Mouse (Mus musculus): ENCODE measurements around the gene Arhgap32.

Gene Arhgap32

DNA sequence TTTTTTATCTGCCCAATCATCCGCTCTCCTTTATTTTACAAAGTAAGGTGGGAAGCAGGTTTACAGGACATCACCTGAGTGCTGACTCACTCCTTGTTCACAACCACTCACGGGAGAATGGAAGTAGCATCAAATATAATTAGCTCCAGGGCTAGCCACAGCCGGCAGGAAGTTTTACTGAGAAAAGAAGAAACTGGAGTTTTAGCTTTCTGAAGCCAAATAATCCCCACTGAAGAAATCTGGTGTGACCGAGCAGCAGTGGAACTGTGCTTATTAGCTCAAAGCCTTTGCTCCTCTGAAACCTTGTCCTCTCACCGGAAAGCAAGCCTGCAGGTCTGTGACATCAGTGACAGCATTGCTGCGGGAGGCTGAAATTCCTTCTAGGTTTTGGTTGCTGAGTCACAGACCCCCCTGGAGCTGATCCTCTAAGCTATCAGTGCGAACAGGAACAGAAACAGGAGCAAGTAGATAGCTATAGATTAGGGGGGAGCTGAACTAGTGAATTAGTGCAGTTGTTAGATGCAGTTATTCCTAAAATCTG, 88.6 kb downstream of the Arhgap32 start:
- DNase-seq (ENCODE audit: low spot score): no peak

DNA sequence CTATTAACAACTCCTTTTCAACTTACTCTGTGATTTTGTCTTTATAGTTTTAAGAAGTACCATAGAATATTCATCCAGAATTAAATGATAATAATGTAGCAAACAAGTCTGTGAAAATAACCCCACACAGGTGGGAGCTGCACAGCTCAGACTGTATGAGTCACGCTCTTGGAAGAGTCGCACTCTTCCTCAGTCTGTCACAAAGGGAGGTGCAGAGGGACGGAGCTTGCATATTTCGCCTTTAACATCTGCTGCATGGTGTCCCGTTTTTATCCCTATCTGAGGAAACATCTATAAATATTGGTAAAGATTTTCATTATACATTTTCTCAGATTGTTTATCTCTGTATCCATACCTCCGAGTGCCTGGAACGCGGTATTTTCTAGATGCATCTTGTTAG, 91.2 kb downstream of the Arhgap32 start:
- DNase-seq (ENCODE audit: low spot score): peak; percentile 35

GRCm38 (mm10) chr9:32208071-32208470, 92.1 kb downstream of the Arhgap32 start:
- no peak for DNase-seq (ENCODE audit: low spot score)

- no peak for DNase-seq (ENCODE audit: low spot score)
These were observed 101.1 kb downstream of the Arhgap32 start for GRCm38 (mm10) chr9:32216820-32217567.

DNA sequence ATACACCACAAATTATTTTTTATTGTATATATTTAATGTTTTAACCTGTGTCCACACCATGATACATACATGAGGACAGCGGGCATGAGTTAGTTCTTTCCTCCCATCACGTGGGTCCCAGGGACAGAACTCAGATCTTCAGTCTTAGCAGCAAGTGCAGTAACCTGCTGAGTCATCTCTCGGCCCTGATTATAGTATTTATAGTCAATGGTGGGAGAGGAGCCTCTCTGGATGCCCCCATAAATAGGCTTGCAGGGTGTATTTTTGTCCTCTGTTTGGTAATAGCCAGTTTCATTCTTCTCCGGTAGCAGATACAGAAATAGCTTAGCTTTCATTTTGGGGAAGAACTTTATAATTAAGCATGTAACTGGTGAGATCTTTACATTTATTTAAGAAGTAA, 103.5 kb downstream of the Arhgap32 start:
- no peak for DNase-seq (ENCODE audit: low spot score)

DNA sequence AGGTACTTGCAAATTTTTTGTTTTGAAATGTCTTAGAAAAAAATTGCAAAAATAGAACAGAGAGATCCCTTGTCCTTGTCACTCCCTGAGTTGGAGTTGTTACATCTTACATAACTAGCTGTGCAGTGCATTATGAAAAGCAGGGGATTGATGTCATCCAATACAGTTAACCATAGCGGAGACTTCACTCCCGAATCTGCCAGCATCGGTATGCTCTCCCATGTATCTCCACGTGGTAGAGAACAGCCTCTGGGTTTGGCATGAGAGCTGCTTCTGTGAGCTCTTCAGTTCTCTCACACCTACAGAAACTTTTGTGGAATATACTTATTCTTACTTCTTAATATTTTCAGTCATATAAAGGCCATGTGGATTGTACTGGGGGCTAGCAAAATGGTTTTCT, 106.2 kb downstream of the Arhgap32 start:
- no peak for DNase-seq (ENCODE audit: low spot score)

- no peak for DNase-seq (ENCODE audit: low spot score)
These were observed 108.0 kb downstream of the Arhgap32 start for GRCm38 (mm10) chr9:32223739-32224529.

DNA sequence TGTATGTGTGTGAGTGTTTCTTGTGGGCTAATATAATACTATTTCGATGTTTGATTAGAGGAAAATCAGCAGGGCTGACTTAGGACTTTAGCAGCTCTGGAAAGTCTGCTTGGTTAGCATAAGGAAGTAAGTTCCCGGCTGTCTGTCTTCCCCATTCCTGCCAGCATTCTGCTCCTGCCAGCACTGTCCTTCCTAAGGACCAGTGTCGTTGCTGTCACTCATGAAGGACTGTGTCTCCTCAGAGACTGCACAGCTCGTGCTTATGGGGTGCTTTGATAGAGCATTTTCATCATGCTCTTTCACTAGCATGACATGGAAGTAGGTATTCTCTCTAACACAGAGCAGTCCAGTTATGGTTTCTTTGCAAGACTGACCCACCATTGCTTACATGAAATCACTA, 109.0 kb downstream of the Arhgap32 start:
- DNase-seq (ENCODE audit: low spot score): no peak

DNA sequence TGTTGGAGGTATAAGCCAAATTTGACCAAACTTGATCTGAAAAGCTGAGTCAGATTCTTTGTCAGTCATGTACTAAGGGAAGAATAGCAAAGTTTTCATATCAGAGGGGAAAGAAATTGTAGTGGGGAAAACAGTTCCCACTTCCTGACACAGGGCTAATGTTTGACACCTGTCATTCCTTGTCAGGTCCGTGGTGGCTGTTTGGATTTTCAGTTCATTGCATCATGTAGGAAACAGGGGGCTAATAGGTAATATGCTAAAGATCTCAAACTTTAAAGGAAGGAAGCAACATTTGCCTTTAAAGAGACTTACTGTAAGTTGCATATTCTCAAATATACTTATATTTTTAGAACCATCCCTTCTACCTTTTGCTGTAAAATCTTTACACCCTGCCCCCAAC, 109.6 kb downstream of the Arhgap32 start:
- DNase-seq (ENCODE audit: low spot score): no peak

DNA sequence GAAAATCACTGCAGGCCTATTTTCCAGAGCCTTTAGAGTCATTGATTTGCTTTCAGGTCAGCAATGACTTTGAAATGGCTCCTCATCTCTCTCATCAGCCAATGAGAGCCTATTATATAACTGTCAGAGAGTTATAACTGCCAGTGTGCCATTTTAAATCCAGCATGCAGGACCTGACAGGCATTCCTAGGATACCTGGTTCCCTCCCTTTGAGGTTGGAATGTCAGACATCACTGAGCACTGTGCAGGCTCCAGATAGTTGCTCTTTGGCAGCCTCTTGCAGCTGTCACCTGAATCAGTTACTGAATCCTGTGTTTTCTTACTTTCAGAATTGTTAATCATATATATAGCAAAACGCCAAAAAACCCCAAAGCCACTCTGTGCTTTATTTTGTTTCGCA, 111.1 kb downstream of the Arhgap32 start:
- DNase-seq (ENCODE audit: low spot score): no peak

GRCm38 (mm10) chr9:32233593-32233992, 117.7 kb downstream of the Arhgap32 start:
- DNase-seq (ENCODE audit: low spot score): no peak

- DNase-seq (ENCODE audit: low spot score): no peak
These were observed 119.0 kb downstream of the Arhgap32 start for GRCm38 (mm10) chr9:32234767-32235489.

- DNase-seq (ENCODE audit: low spot score): no peak
These were observed 123.0 kb downstream of the Arhgap32 start for GRCm38 (mm10) chr9:32238899-32239298.

- DNase-seq (ENCODE audit: low spot score): no peak
These were observed 123.5 kb downstream of the Arhgap32 start for GRCm38 (mm10) chr9:32239427-32239826.

DNA sequence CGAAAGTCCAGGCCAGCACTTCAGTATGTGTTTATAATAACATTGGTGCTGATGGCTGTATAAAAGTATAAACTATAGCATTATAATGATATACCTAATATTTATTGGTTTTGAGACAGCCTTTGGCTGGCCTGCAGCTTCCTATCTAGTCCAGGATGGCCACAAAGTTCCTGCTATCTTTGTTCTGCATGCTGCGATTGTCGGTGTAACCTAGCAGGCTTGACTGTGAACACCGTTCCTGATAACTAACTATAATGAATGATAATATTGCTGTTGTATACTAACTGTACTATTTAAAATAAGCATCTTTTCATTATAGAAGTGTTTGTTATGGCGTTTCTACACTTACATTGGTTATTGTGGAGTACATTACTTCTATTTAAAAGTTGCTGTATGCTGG, 124.5 kb downstream of the Arhgap32 start:
- DNase-seq (ENCODE audit: low spot score): no peak

GRCm38 (mm10) chr9:32241637-32242199, 125.8 kb downstream of the Arhgap32 start:
- DNase-seq (ENCODE audit: low spot score): no peak

DNA sequence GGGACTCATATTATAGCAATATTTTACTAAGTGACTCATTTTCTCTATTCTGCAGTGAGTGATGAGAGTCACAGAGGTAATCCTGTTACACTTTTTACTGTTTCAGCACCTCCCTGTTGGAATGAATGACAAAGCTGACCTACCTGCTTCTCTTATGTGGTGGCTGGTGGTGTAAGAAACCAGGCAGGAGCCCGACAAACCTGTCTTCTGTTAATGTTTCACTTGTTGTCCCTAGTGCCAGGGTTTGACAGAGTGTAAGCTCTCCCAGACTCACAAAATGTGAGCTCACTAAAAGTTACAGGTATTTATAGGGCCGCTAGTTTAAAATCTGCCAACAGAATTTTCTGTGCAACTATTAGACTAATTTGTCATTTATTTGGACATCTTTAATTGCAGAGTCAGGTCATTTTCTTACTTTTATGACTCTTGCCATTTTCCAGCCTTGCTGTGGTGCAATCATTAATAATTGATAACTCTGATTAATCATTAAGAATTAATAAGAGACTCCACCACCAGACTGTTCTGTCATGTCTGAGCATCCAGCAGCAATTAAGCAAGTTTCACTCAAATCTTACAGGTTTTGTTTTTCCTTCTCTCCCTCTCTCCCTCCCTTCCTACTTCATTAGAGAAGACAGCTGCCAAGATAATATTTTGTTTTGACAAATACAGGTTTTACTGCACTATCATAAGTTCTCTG, 127.1 kb downstream of the Arhgap32 start:
- DNase-seq (ENCODE audit: low spot score): no peak

- DNase-seq (ENCODE audit: low spot score): no peak
These were observed 129.3 kb downstream of the Arhgap32 start for GRCm38 (mm10) chr9:32245237-32245636.

DNA sequence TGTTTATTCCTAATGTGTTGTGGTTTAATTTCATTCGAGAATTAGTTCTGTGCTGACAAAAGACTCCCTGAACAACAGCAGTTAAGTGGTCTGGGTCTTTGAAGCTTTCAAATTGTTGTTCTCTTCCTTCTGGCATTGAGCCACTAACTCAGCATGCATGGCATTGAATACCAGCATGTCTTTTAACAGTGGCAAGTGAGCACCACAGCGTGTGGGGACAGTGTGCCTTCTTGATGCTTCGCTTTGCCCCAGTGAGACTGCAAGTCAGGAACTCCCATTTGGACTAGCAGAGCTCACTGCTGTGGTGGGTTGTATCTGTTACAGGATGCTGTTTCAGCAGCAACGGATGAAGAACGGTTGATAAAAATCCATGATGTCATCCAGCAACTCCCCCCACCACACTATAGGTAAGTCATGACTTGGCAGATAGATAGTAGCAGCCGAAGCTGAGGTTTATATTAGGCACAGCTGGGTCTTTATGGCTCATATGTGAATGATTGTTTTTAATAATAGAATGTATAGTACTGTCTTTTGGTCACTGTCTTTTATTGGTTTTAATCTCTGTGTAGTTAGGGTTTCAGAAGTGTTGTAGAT, 130.3 kb downstream of the Arhgap32 start:
- no peak for DNase-seq (ENCODE audit: low spot score)

GRCm38 (mm10) chr9:32250486-32250885, 134.6 kb downstream of the Arhgap32 start:
- no peak for DNase-seq (ENCODE audit: low spot score)

- no peak for DNase-seq (ENCODE audit: low spot score)
These were observed 137.8 kb downstream of the Arhgap32 start for GRCm38 (mm10) chr9:32253721-32254120.
